Mouse (Mus musculus): ENCODE results near the gene Eif2s3x.

The Eif2s3x gene

DNA sequence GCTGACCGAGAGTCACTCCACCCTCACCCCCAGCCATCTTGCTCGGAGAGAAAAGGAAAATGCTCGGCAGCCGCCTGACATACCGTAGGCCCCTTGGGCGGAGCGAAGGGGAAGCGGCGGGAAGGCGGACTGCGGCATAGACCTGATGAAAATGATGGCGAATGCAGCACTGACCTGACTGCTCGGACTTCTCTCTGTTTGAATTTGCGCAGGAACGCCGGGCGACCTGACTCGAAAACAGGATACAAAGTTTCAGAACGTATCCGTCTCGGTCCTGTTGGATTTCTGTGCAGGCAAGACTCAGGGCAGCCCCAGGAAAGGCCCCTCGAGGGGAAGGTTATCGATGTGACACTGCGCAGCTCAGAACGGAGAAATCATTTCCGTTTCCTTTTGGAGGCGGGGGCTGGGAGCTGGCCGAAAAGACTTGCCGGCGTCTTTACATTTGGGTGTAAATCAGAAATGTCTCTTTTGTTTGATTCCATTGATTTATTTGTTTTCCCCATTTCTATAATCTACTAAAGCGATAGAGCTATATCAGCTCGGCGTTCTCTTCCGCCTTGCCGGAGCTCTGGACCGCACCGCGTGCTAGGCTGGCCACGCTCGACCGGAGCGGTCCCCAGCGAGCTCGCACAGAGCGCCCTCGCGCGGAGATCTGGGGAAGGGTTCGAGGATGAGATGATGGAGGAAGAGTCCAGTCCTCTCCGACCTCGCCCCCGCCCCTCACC is at the start of gene Eif2s3x:
Gene Eif2s3x (minus strand): TSS at position 266 of the 725 bp plus-strand sequence.
- DNase-seq (ENCODE audit: low spot score): peak; percentile 82

DNA sequence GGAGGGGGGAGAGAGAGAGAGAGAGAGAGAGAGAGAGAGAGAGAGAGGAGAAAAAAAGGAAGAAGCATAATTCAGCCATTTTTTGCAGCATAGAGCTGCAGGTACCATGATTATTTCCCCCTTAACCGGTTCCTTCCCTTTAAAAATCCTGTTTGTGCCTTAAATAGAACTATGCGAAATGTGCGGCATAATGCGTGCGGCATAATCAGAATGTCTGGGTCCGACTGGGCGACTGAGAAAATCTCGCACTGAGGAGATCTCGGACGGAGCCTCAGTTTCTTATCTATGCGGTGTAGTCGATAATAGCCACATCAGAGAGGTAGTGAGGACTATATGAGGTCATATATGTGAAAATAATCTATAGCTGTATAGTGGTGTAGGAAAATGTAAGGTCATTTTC is 22.9 kb upstream of the Eif2s3x start:
- DNase-seq (ENCODE audit: low spot score): no peak

DNA sequence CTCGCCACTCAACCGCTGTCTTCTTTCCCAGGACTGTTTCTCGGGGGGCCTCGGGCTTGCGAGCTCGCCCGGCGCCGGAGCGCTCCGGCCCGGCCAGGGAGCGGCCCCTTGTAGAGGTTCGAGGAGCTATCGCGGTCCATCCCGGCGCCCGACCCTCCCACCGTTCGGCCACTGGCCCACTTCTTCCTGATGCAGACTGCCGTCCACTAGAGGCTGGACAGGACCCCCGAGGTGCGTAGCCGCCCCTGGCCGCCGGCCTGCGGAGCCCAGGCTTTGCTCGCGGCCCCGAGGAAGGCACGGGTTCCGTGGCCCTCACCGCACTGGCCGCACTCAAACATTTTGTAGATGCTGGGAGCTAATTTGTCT is 22.5 kb upstream of the Eif2s3x start:
- no peak for DNase-seq (ENCODE audit: low spot score)

DNA sequence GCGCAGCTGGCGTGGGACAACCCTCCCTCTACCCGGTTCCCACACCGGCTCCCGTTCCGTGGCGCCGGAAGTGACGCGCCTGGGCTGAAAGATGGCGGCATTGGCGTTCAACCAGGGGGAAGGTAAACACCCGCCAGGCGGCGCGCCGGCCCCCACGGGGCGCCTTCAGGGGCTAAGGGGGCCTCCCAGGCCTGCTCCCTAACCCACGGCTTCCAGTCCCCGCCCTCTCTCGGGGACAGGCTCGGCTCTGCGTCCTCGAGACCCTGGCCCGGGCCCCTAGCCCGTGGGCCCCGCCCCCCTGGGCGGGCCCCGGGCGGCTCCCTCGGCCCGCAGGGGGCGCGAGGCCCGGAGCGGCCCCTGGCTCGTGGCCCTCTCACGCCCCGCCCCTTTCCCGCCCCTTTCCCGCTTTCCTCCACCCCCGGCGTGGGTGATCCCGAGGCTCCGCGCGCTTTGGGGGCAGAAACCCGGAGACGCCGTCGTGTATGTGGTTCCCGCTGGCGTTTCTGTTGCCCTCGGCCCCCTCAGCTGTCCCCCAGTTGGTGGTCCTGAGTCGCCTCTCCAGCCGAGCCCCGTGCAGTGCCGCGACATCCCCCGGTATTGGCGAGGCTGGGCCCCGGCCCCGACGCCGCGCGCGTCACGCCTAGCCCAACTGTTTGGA is 22.0 kb upstream of the Eif2s3x start, which contains the start of gene Klhl15:
Gene Klhl15 (plus strand): TSS at position 68 of the 658 bp plus-strand sequence.
- DNase-seq (ENCODE audit: low spot score): peak; percentile 85

DNA sequence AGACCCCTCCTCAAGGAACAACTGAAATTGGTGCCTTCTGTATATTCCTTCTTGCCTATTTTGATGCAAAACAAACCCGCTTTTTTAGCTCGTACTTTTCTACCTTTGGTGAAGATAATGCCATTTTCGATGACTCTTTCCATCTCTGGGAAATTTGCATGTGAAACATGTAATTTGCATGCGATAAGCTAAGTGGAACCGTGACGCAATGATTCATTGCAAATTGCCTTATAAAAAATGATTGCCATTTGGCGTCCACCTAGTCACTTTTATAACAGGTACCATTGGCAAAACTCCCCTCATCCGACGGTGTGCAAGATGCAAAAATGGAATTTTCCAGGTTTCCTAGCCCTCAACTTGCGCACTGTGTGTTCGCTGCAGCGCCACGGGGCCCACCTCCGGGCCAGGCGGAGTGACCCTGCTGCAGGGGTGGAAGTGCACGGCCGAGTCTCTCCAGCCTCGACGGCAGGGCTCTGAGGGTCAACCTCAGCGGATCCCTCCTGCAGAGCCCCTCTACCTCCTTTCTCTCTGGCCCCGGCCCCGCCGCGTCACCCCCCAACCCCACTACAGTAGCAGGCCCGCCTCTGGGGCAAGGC is 21.4 kb upstream of the Eif2s3x start:
- DNase-seq (ENCODE audit: low spot score): no peak

DNA sequence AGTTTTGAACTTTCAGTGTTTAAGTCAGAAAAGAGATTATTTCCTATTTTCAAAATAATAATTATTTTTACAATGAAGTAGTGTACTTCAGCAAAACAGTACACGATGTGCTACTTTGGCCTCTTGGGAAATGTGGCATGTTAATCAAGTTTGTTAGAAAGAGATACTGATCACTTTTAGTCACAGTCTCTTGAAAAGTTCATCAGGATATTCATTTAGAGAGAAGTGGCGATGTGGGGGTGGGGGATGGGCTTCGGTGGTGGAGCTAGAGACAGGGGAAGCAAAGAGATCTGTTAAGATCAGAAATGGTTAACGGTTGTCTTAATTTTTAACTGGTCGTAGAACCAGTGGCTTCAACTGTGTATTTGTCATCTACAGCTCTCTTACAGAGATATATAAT is 20.8 kb upstream of the Eif2s3x start:
- no peak for DNase-seq (ENCODE audit: low spot score)

DNA sequence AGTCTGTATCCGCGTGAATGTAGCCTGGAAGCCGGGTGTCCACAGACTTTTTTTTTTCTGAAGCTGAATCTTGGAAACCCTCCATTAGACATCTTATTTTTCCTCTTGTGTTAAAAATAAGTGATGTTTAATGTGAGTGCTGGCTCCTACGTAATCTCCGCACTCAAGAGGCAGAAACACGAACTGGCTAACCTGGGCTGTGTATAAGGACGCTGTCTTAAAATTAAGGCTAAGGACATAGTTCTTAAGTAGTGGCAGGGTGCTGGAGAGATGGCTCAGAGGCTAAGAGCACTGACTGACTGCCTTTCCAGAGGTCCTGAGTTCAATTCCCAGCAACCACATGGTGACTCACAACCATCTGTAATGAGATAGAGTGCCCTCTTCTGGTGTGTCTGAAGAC is 722 bp upstream of the Eif2s3x start:
- peak; percentile 22 for DNase-seq (ENCODE audit: low spot score)

DNA sequence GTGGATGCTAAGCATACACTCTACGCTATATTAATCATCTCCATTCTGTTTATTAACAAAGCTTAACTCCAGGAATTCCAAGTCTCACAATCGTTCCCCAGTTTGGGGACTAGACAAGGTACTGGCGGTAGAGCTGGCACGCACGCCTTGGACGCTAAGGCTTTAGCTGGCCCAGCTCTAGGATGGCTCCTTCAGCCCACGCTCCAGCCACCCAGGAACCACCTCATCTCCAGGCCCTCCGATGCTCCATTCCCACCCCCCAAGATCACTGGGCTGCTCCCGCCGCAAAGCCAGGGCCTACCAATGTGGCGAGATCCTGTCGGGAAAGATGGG is 432 bp downstream of the Eif2s3x start:
- DNase-seq (ENCODE audit: low spot score): no peak

DNA sequence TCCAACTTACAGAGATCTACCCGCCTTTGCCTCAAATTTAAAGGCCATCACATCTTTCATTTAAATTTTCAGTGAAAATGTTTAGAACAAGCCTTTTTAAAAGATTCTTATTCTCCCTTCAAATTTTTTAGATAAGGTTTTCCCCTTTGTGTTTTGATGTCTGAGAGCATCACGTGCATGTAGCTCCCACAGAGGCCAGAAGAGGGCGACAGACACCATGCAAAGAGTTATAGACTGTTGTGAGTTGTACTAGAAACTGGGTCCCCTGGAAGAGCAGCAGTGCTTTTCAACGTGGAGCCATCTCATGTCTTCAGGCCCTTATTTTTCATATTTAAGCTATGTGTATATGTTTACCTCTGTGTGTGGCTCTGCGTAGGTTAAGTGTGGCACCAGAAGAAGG is 14.9 kb downstream of the Eif2s3x start:
- DNase-seq (ENCODE audit: low spot score): peak; percentile 28

DNA sequence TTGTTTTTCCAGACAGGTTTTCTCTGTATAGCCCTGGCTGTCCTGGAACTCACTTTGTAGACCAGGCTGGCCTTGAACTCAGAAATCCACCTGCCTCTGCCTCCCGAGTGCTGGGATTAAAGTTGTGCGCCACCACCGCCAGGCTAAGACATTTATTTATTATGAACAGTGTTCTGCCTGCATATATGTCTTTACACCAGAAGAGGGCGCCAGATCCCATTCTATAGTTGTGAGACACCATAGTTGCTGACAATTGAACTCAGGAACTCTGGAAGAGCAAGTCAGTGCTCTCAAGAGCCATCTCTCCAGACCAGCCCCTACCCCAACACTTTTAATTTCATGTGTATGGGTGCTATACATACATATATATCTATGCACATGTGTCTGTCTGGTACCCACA is 18.8 kb downstream of the Eif2s3x start:
- DNase-seq (ENCODE audit: low spot score): peak; percentile 46

DNA sequence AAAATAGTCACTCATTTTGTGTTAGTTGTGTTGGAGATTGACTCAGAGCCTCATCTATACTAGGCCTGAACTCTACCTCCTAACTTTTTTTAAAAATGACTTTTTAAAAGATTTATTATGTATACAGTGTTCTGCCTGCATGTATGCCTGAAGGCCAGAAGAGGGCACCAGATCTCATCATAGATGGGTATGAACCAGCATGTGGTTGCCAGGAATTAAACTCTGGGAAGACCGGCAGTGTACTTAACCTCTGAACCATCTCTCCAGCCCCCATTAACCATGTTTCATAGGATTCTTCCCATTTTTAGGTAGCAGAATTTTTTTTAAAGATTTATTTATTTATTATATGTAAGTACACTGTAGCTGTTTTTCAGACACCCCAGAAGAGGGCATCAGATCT is 27.5 kb downstream of the Eif2s3x start:
- no peak for DNase-seq (ENCODE audit: low spot score)

DNA sequence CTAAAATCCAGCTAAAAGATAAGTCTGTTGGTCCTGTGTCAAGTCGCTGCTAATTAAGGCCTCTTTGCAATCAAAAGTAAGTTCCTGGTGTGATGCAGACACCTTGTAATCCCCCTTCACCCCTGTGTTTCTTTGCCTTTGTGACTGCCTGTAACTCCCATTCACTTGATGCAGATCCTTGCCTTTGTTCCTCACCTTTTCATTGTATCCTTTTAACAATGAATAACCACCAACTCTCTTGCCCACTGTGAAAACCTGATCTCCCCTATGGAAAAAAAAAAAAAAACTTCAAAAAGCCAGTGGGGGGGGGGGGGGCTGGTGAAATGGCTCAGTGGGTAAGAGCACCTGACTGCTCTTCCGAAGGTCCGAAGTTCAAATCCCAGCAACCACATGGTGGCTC is 28.8 kb downstream of the Eif2s3x start:
- DNase-seq (ENCODE audit: low spot score): no peak

DNA sequence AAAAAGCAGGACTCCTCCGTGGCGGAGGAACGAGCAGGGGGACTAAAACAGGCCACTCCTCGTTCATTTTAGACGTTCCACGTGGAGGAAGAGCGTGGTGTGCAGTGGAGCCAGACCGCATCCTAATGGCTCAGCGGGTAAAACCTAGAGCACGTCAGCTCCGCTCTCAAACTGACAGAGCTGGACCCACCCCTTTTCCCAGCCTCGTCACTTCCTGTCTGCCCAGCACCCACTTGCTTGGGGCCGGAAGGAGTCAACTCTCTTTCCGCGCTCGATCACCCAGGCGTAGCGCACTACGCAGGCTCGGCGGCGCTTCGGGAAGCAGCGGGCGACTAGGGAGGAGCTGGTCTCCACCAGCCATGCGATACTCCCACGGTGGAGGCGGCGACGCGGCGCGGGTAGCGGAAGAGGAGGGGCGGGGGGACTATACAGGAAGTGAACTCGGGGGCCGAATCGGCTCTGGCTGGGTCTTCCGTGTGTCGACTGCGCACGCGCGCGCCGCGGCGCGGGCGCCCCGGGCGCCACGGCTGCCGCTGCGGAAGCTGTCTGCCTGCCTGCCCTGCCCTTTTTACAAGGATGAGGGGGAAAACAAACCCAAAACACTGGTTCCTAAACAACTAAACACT is 34.8 kb downstream of the Eif2s3x start:
- peak; percentile 94 for DNase-seq (ENCODE audit: low spot score)

DNA sequence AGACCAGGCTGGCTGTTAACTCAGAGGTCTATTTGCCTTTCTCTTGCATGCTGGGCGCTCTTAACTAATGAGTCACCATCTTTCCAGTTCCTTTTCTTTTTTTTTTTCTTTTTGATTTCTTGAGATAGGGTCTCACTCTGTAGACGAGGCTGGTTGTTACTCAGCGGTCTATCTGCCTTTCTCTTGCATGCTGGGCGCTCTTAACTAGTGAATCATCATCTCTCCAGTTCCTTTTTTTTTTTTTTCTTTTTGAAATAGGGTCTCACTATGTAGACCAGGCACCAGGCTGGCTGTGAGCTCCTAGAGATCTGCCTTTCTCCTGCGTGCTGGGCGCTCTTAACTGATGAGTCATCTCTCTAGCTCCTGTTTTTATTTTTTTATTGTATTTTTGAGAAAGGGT is 43.3 kb downstream of the Eif2s3x start:
- no peak for DNase-seq (ENCODE audit: low spot score)

DNA sequence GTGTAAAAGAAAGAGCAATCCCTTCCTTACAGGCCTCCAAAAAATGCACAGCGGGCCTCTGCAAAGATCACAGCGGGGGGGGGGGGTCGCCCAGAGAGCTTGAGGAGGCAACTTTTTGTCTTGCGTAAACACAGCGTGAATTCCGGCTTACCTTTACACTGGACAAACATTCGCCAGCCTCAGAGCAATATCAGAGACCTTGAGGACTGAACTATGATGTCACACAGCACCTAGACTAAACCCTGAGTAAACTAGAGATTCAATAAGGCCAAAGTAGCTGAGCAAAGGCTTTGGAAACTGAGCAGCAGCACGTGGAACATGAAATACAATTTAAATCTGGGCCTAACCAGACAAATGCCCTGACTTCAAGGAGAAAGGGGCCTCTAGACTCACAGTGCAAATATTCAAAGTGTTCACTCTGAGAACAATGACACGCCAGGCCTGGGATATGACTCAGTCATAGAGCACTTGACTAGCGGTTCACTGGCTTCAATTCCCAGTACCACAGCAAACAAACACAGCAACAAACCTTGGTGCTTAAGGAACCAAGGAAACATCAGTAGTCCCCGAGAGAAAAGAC is 60.3 kb downstream of the Eif2s3x start:
- DNase-seq (ENCODE audit: low spot score): no peak

DNA sequence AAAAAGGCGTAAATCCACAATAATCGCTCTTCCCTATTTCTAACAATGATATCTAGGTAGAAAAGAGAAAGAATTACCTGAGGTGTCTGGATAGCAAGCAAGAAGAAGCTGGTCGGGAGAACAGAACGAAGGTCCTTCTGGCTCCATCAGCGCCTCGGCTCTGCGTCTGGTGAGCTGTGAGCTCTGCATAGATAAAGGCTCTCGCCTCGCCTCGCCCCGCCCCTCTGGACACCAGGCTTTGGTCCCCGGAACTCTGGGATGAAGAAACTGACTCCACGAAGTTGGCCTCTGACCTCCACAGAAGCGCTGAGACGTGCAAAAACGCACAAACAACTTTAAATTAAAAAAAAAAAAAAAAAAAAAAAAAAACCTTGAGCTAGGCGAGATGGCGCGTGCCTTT is 62.2 kb downstream of the Eif2s3x start:
- no peak for DNase-seq (ENCODE audit: low spot score)

DNA sequence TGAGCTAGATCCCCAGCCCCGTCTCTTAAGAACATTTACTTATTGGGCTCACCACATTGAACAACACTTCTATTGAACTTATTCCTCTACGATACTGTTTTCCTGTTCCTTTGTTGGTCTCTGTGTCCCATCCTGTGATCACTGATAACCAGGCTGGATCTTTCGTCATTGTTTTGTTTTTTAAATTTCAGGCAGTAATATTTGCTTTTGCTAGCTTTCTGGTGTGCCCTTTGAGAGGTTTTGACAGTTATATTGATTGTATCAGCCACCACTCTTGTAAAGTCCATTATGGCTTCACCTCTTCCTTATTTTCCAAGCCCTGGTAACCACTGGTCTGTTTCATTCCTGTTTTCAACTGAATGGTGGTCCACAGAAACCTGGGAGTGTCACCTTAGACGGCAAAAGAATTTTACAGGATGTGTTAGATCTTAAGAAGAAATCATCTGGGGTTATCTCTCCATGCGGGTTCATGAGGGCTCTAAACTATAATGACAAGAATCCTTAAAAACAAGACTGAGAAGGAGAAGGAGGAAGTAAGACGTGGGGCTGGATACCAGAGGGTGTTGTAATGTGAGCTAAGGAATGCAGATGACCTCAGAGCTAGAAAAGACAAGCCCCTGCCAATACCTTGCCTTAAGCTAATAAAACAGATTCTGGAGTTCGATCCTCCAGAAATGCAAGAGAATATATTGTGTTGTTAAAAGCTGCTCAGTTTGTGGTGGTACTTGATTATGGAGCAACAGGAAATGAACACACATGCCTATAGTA is 70.5 kb downstream of the Eif2s3x start:
- DNase-seq (ENCODE audit: low spot score): no peak

DNA sequence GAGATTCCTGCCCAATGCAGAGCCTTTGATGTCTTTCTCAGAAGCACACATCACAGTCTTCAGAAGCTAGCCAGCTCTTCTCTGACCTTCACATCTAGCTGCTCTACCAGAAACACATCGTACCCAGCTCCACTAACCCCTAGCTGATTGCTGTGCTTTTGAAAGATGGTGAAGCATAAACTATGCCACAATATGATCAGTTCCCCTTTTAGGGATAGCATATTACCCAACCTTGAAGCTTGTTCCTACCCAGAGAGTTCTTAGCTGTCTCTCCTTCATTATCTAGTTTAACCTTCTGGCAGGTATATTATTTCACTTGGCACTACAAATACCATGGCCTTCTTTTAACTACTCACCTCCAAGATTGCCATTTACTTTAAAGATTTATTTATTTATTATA is 72.6 kb downstream of the Eif2s3x start:
- DNase-seq (ENCODE audit: low spot score): no peak
